Mouse (Mus musculus) embryonic facial prominence, embryonic 10.5 days (tissue): ENCODE measurements around the gene Jup. TPM values are rescaled to one million over a fixed set of nuclear protein-coding genes. Genes with fewer than 3 reads are reported as not detected.
A peak's percentile ranks its signal among the peaks of the same experiment; 100 is the strongest.

ENCODE experiments used
- DNase-seq: peaks from one replicate; pipeline ENCODE4 v3.0.0-alpha.2; 2017; ENCODE audit warnings: low spot score
- H3K27ac ChIP-seq: fragments of 300-500 bp; sonication (generic); replicated peaks from 2 replicates; pipeline ENCODE4 v1.5.1; 2016; ENCODE audit warnings: mild to moderate bottlenecking
- H3K27me3 ChIP-seq: fragments of 300-500 bp; sonication (generic); replicated peaks from 2 replicates; pipeline ENCODE4 v1.6.1; 2016; ENCODE audit warnings: low read depth, mild to moderate bottlenecking; ENCODE audit not compliant: poor library complexity, severe bottlenecking
- H3K36me3 ChIP-seq: fragments of 300-500 bp; sonication (generic); replicated peaks from 2 replicates; pipeline ENCODE4 v1.6.1; 2016; ENCODE audit warnings: mild to moderate bottlenecking, moderate library complexity
- H3K4me1 ChIP-seq: fragments of 300-500 bp; sonication (generic); 2 replicates; pipeline ENCODE4 v1.6.1; 2016
- H3K4me3 ChIP-seq: fragments of 300-500 bp; sonication (generic); 2 replicates; pipeline ENCODE4 v1.5.1; 2016; ENCODE audit warnings: mild to moderate bottlenecking, moderate library complexity
- H3K9me3 ChIP-seq: fragments of 300-500 bp; sonication (generic); 2 replicates; pipeline ENCODE4 v1.6.1; 2016; ENCODE audit warnings: mild to moderate bottlenecking
- WGBS: fragments of 180-500 bp; shearing (Covaris S2); methylation state at CpG from one replicate; pipeline ENCODE4 v1.1.7; 2016; 5-methylcytosine and 5-hydroxymethylcytosine counted together
- polyA plus RNA-seq: library from polyadenylated mRNA; unstranded; fragments of >200 nt; fragmentation: Nextera tagmentation; extraction: Ambion mirVana; gene quantifications from 2 replicates; pipeline ENCODE4 v1.2.1, GENCODE M21; 2016

Gene Jup
- polyA plus RNA-seq, 1 experiment from 2014 or later: 52.6 TPM

GRCm38 (mm10) chr11:100393733-100394132 lies 3.8 kb downstream of the Jup start:
- no peak for DNase-seq
- Histone ChIP-seq H3K36me3 (0 out of 2 replicates have a peak, but pooled peaks cover 4% of the 10 kb centered on the region), H3K27ac (no peak overlapping the region), H3K27me3 (peaks cover 29% of the 10 kb centered on the region), H3K4me1 (peaks cover 66% of the 10 kb centered on the region), H3K9me3 (no peaks in the 10 kb centered on the region), H3K4me3 (0 out of 2 replicates have a peak overlapping the region, but pooled peaks have one; percentile 13)
- 80% methylated on average over 7 of the region's 7 CpGs for WGBS

- 86% methylated on average over 5 of the region's 5 CpGs for WGBS
- Histone ChIP-seq H3K4me3 (no peak overlapping the region), H3K36me3 (0 out of 2 replicates have a peak, but pooled peaks cover 4% of the 10 kb centered on the region), H3K9me3 (no peaks in the 10 kb centered on the region), H3K27ac (no peak overlapping the region), H3K27me3 (peaks cover 29% of the 10 kb centered on the region), H3K4me1 (peaks cover 71% of the 10 kb centered on the region)
- DNase-seq: no peak
These were observed 4.6 kb downstream of the Jup start for GRCm38 (mm10) chr11:100392958-100393357.

GRCm38 (mm10) chr11:100391884-100392345 lies 5.6 kb downstream of the Jup start:
- DNase-seq: no peak
- WGBS: 85% methylated on average over 7 of the region's 7 CpGs
- H3K4me3 ChIP-seq: no peak overlapping the region
- H3K9me3 ChIP-seq: no peaks in the 10 kb centered on the region
- no peak overlapping the region for H3K27ac ChIP-seq
- peaks cover 72% of the 10 kb centered on the region for H3K4me1 ChIP-seq
- peaks cover 25% of the 10 kb centered on the region for H3K27me3 ChIP-seq
- 0 out of 2 replicates have a peak, but pooled peaks cover 4% of the 10 kb centered on the region for H3K36me3 ChIP-seq

- H3K4me1 ChIP-seq: peaks cover 72% of the 10 kb centered on the region
- peaks cover 19% of the 10 kb centered on the region for H3K27me3 ChIP-seq
- WGBS: 71% methylated on average over 9 of the region's 9 CpGs
- no peak overlapping the region for H3K4me3 ChIP-seq
- no peaks in the 10 kb centered on the region for H3K9me3 ChIP-seq
- DNase-seq: no peak
- 0 out of 2 replicates have a peak, but pooled peaks cover 4% of the 10 kb centered on the region for H3K36me3 ChIP-seq
- H3K27ac ChIP-seq: 0 out of 2 replicates have a peak overlapping the region, but pooled peaks have one; percentile 35
These were observed 6.3 kb downstream of the Jup start for GRCm38 (mm10) chr11:100391081-100391883.

GRCm38 (mm10) chr11:100389931-100390445 lies 7.6 kb downstream of the Jup start:
- H3K9me3 ChIP-seq: no peaks in the 10 kb centered on the region
- H3K36me3 ChIP-seq: peaks cover 17% of the 10 kb centered on the region
- H3K27ac ChIP-seq: peak overlapping the region; percentile 16
- H3K4me1 ChIP-seq: peaks cover 62% of the 10 kb centered on the region
- no peak for DNase-seq
- WGBS: 39% methylated on average over 8 of the region's 8 CpGs
- peaks cover 6% of the 10 kb centered on the region for H3K27me3 ChIP-seq
- H3K4me3 ChIP-seq: no peak overlapping the region

GRCm38 (mm10) chr11:100388588-100388987 lies 9.0 kb downstream of the Jup start:
- Histone ChIP-seq H3K36me3 (peaks cover 29% of the 10 kb centered on the region), H3K27me3 (0 out of 2 replicates have a peak, but pooled peaks cover 2% of the 10 kb centered on the region), H3K4me3 (no peak overlapping the region), H3K9me3 (no peaks in the 10 kb centered on the region), H3K27ac (peak overlapping the region; percentile 65; the same call in 1 of the 2 replicates), H3K4me1 (peaks cover 55% of the 10 kb centered on the region)
- no peak for DNase-seq
- 78% methylated on average over 6 of the region's 6 CpGs for WGBS

- peaks cover 52% of the 10 kb centered on the region for H3K4me1 ChIP-seq
- H3K9me3 ChIP-seq: no peaks in the 10 kb centered on the region
- H3K27me3 ChIP-seq: no peaks in the 10 kb centered on the region
- H3K27ac ChIP-seq: peak overlapping the region; percentile 65
- H3K4me3 ChIP-seq: 0 out of 2 replicates have a peak overlapping the region, but pooled peaks have one; percentile 1
- peaks cover 38% of the 10 kb centered on the region for H3K36me3 ChIP-seq
- peak; percentile 39 for DNase-seq
- WGBS: 60% methylated on average over 14 of the region's 14 CpGs
These were observed 9.8 kb downstream of the Jup start for GRCm38 (mm10) chr11:100387589-100388375.

GRCm38 (mm10) chr11:100387111-100387510 lies 10.5 kb downstream of the Jup start:
- DNase-seq: no peak
- Histone ChIP-seq H3K4me1 (peaks cover 52% of the 10 kb centered on the region), H3K27ac (peak overlapping the region; percentile 65; the same call in 1 of the 2 replicates), H3K27me3 (no peaks in the 10 kb centered on the region), H3K36me3 (peaks cover 40% of the 10 kb centered on the region), H3K9me3 (no peaks in the 10 kb centered on the region), H3K4me3 (no peak overlapping the region)
- 81% methylated on average over 6 of the region's 6 CpGs for WGBS

GRCm38 (mm10) chr11:100386586-100386985 lies 11.0 kb downstream of the Jup start:
- peak; percentile 60 for DNase-seq
- H3K4me1 ChIP-seq: peaks cover 50% of the 10 kb centered on the region
- peaks cover 45% of the 10 kb centered on the region for H3K36me3 ChIP-seq
- no peaks in the 10 kb centered on the region for H3K27me3 ChIP-seq
- H3K4me3 ChIP-seq: no peak overlapping the region
- 41% methylated on average over 5 of the region's 5 CpGs for WGBS
- H3K27ac ChIP-seq: peak overlapping the region; percentile 65
- no peaks in the 10 kb centered on the region for H3K9me3 ChIP-seq

GRCm38 (mm10) chr11:100385016-100385415 lies 12.5 kb downstream of the Jup start:
- Histone ChIP-seq H3K27ac (no peak overlapping the region), H3K4me1 (peaks cover 34% of the 10 kb centered on the region), H3K9me3 (no peaks in the 10 kb centered on the region), H3K36me3 (peaks cover 59% of the 10 kb centered on the region), H3K4me3 (no peak overlapping the region), H3K27me3 (no peaks in the 10 kb centered on the region)
- 93% methylated on average over 3 of the region's 3 CpGs for WGBS
- no peak for DNase-seq

GRCm38 (mm10) chr11:100382682-100383081 lies 14.9 kb downstream of the Jup start:
- Histone ChIP-seq H3K27me3 (no peaks in the 10 kb centered on the region), H3K4me1 (peaks cover 17% of the 10 kb centered on the region), H3K9me3 (no peaks in the 10 kb centered on the region), H3K4me3 (no peak overlapping the region), H3K27ac (no peak overlapping the region), H3K36me3 (peaks cover 81% of the 10 kb centered on the region)
- WGBS: 86% methylated on average over 6 of the region's 6 CpGs
- no peak for DNase-seq

- Histone ChIP-seq H3K36me3 (peaks cover 90% of the 10 kb centered on the region), H3K4me3 (no peak overlapping the region), H3K27me3 (no peaks in the 10 kb centered on the region), H3K9me3 (no peaks in the 10 kb centered on the region), H3K27ac (no peak overlapping the region), H3K4me1 (no peaks in the 10 kb centered on the region; the same call in 1 of the 2 replicates)
- WGBS: 93% methylated on average over 4 of the region's 4 CpGs
- no peak for DNase-seq
These were observed 18.3 kb downstream of the Jup start for GRCm38 (mm10) chr11:100379311-100379710.
